Mouse (Mus musculus) frontal cortex, postnatal 25 days (tissue): ENCODE results near the gene Trpm4.

Source experiments
- DNase-seq, 2 experiments: peaks; one replicate each; pipeline ENCODE4 v3.0.0; 2022; ENCODE audit warnings: low spot score in 2 of 2

Gene Trpm4

DNA sequence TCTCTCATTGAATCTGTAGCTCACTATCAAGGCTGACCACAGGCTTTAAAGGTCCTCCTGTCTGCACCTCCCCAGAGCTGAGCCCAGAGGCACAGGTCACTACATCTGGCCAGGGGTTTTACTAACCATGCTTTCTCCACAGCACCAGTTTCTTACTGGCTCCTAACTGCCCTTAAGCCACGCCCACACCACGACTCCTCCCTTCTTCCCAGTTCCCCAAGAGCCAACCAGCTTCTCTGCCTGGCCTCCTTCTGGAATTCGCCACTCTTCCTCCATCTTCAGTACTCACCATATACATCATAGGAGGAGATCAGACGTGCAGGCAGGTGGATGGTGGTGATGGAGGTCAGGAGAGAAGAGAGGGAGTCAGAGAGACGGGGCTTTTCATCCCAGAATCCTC is 19.5 kb upstream of the Trpm4 start:
- DNase-seq = no peak

DNA sequence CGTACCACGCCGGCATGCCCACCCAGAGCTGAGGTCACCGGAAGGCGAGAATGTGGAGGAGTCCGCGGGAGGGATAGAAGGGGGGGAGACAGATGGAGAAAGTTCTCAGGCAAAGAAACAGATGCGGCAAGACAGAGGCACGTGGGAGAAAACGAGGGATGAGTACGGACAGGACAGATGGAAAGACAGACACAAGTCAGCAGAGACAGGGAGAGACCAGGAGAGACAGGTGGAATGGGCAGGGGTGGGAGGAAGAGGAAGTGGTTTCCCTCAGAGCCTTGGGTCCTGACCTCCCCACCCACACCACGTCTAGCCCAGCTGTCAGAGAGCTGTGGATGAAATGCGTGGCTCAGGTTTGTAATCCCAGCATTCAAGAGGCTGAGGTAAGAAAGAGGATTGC is 13.3 kb upstream of the Trpm4 start:
- no peak for DNase-seq

- DNase-seq = no peak
Observed at GRCm38 (mm10) chr7:45343543-45343942, 10.0 kb upstream of the Trpm4 start.

DNA sequence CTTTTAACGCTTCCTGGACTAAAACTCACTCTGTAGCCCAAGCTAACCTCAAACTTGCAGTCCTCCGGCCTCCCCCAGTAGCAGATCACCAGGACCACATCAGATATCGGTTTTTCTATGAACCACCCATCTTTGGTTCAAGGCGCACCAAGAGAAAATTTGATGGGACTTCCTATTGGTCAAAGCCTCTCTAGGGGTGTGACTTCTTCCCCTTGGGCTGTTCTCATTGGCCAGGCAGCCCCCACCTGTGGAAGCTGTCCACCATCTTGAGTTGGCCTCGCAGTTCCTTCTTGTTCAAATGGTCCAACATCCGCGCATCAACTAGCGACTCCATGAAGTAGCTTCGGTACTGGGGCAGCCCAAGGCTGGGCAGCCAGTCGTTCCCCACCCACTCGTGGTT is 8.5 kb upstream of the Trpm4 start:
- no peak for DNase-seq

GRCm38 (mm10) chr7:45341303-45341702 is 7.7 kb upstream of the Trpm4 start:
- DNase-seq = peak; percentile 56 to 59

DNA sequence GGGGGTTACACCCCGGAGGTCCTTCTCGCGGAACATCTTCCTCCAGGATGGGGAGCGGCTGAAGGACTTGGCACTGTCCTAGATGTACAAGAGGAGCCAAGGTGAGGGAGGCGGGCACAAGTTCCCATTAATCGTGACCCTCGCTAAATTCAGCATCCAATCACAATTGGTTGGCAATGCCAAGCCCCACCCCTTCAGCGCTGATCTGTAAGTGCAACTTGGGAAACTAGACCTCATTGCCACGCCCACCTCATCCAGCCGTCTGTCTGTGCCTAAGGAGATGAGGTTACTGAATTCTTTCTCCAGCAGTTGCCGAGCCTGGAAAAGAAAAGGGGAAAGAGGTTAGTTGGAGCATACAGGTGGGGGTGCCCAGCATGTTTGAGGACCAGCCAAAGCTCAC is 7.1 kb upstream of the Trpm4 start:
- no peak for DNase-seq

DNA sequence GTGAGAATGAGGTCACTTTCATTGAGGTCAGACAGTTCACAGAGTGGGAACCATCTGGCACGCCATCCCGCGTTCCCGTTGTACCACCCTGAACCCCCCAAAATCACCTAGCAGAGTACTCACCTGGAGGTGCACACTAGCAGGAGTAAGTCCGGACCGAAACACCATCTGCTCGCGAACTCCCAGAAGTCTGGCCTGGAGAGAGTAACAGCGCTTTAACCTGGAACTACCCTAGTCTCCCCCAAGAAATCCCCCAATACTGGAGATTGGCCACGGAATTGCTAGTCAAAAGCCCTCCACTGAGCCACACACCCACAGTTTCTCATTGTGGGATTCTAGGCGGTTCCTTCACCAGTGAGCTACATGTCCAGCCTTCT is 6.5 kb upstream of the Trpm4 start:
- no peak for DNase-seq

DNA sequence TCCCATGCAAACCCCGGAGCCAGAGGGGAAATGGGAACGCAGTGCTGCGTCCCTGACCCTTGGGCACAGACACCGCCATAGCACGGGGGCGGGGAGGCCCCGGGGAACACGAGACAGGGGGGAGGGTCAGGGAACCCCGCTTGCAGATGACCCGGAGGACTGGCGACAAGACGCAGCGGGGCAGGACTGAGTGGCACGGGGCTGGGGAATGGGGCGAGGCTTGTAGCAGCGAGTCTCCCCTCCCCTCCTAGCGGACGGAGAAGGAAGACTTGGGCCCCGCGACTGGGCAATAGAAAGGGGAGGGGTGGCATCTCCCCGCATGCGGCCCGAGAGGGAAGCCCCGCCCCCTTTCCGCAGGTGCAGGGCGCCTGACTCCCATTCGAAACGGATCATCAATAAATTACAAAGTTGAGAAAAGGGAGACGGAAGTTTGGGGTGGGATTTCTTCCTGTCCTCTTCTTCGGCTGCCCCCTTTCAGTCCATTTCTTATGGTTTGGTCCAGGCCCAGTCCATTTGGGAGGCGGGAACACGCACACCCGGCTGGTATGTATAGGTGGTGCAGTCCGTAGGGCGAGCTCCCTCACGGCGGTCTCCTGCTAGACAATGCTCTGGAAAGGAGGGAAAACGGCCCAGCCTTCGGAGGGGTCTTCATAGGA is 6.0 kb upstream of the Trpm4 start:
- no peak for DNase-seq

DNA sequence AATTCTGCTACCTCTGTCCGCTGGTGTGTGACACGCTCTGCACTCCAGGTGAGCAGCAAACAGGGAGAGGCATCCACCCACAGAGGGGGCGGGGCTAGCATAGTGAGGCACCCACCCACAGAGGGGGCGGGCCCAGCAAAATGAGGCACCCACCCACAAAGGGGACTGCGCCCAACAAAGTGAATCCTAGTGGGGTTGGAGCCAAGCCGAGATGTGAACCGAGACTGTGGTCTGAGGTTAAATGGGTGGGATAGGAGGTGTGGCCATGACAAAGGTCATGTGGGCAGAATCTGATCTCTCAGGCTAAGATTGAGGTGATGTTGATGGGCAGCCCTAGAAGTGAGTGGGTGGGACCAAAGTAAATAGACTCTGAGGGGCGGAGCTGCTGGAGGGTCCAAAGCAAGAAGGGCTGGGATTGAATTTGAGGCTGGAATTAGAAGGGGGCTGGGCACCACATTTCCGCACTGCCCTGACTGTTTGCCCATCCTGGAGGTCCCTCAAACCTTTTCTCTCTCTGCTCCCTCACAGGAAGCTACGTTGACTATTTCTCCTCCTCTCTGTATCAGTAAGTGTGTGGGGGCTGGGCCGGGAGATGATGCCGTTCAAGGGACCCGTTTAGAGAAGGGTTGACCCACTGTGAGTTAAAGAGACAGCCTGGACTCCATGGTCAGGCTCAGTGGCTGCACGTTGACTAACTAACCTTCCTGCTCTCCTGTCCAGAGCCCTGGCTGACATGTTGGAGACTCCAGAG is 4.8 kb upstream of the Trpm4 start:
- no peak for DNase-seq

DNA sequence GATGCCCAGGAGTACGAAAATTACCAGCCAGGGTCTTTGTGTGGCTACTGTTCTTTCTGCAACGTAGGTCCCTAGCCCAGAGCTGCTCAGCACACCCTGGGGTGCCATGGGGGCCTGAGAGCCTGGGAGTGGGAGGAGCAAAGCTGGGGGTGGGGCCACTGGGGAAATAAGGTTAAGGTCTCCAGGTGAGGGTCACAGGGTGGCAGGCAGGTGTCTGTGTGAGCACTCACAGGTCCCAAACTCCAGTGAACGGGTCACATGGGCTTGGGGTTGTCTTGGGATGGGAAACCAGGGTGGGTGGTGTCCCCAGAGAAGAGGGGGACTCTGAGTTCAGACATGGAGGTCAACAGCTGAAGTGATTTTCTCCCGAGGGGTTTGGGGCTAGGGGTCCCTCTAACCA is 3.9 kb upstream of the Trpm4 start:
- no peak for DNase-seq

DNA sequence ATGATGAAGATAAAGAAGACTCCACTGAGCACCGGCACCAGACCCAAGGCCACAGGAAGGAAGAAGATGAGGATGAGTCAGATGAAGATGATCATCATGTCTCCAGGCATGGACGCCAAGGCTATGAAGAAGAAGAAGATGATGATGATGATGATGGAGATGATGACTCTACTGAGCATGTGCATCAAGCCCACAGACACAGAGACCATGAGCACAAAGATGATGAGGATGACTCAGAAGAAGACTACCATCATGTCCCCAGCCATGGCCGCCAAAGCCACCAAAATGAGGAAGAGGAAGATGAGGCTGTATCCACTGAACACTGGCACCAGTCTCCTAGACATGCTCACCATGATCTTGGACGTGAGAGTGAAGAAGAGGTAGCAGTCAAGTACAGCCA is 2.7 kb upstream of the Trpm4 start:
- no peak for DNase-seq

DNA sequence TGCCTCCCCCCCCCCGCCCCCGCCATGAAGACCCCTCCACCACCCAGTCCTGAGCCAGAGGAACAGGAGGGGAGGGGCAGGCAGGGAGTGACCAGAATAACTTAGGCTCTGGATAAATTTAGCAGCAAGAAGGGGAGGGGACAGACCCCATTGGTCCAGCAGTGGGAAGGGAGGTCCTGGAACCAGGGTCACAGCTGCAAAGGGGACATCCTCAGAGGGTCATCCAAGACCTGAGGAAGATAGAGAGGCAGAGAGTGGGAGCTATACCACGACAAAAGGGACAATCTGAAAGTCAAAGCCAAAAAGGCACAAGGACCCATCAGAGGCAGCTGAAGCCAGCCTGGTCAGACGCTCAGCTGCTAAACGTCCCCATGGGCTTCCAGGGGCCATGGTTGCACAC is 1.5 kb upstream of the Trpm4 start, which contains the start of gene Hrc:
TSS of gene Hrc (plus strand) at position 235 of the 400 bp plus-strand sequence.
- no peak for DNase-seq

- no peak for DNase-seq
Observed at GRCm38 (mm10) chr7:45334605-45335004, 1.0 kb upstream of the Trpm4 start.

DNA sequence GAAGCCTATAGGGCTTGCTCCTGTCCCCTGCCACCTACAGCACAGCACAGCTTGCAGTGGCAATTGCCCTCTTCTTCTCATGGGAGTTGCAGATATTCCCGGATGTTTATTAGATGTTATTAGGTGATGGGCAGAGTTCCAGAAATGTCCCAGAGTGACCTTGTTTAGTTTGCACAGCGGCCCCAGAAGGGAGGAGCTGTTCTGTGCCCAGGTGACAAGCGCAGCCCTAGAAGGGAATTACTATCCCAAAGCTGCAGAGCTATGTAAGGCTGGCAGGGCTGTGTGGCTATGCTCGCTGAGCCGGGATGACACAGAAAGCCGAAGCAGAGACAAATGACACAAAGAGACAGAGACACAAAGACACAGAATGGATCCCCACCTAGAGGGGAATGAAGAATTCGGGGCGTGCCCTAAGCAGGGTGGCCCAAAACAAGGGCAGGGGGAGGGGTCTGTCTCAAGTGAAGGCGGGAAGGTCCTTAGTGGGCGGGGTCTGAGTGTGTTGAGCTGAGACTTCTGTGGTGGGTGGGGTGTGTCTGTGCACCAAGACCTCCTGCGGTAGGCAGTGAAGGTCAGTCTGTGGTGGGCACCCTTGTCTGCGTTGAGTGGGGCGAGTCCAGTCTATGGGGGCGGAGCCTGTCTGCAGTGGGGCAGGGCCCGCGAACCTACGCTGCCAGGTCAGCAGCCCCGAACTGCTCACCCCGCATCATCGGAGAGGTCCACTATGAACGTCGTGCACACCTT is 725 bp downstream of the Trpm4 start:
- no peak for DNase-seq

- DNase-seq = no peak
Observed at GRCm38 (mm10) chr7:45331502-45331901, 2.1 kb downstream of the Trpm4 start.

DNA sequence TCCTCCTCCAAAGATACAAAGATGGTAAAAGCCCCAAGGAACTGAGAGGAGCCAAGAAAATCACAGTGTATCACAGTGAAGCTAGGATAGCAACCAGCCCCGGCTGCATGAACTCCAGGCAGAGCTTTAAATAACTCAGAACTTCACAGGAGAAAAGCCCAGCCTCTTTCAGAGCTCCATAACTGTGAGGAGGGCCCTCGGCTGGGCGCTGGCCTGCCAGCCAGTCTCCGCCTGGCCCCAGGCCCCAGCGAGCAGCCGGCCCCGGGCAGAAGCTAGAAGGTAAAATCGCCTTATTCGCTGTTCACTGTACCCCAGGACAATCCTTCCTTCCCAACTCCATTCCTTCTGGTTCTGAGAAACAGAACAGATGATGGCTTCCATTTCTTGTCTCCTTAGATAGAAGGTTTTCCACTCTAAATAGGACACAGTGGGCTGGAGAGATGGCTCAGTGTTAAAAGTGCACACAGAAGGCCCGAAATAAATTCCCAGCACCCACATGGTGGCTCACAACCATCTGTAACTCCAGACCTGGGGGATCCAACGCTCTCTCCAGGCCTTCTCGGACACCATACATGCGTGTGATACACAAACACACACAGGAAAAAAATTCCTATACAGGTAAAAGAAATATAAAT is 4.6 kb downstream of the Trpm4 start:
- DNase-seq = no peak

DNA sequence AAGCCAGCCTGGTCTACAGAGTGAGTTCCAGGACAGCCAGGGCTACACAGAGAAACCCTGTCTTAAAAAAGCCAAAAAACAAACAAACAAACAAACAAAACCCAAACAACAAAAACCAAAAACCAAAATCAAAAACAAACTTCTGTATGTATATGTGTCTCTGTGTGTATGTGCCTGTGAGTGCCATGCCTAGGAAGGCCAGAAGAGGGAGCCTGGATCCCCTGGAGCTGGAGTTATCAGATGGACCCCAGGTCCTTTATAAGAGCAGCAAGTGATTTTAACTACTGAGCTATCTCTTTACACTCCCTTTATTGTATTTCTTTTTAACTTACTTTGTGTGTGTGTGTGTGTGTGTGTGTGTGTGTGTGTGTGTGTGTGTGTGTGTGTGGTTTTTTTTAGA is 7.8 kb downstream of the Trpm4 start:
- no peak for DNase-seq

DNA sequence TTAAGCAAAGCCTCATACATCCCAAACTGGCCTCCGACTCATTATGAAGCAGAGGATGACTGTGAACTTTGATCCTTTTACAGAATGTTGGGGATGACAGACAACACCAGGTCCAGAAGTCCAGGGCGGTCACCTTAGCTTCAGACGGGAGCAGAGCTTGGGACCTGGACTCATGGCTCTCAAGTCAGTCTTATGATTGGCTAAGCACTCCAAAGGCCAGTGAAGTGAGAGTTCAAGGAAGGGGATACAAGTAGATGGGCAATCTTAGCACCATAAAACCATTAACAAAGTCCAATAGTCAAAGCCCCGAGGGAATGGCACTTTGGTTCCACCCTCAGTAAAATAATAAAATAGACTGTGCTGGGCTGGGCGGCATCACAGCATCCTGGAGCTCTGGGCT is 10.5 kb downstream of the Trpm4 start:
- no peak for DNase-seq

- no peak for DNase-seq
Observed at GRCm38 (mm10) chr7:45322245-45322644, 11.3 kb downstream of the Trpm4 start.

DNA sequence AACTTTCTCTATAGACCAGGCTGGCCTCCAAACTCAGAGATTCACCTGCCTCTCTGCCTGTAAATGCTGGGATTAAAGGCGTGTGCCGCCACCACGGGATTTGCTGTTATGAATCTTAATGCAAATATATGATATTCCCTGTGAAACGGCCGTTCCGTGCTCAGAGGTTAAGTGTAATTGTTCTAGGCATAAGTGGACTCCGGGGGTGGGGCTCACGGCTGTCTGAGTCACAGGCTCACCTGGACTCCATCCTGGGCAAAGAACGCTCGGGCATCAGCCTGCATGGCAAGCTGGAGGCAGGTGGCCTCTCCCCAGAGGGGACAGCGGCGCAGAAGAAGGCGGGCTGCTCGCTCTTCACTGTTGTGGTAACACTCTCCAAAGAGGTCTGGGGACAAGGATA is 17.0 kb downstream of the Trpm4 start:
- no peak for DNase-seq

DNA sequence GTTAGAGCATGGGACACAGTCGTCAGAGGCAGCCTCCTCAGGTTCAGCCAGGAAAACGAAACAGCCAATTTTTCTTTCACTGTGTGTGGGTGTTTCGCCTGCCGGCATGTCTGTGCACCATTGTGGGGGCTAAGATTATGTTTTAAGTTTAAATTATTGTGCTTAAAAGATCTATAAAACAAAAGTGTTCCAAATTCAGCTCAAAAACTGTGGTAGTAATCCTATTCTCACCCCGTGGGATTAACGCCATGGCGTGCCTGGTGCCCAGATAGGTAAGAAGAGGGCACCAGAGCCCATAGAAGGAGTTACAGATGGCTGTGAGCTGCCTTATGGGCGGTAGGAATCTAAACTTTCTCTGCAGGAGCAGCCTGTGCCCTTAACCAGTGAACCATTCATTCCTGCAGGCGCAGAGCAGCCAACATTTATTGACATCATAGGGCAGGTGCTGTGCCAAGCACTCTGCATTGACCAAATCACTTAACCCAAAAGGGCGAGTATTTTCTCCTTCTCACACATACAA is 18.3 kb downstream of the Trpm4 start:
- no peak for DNase-seq

DNA sequence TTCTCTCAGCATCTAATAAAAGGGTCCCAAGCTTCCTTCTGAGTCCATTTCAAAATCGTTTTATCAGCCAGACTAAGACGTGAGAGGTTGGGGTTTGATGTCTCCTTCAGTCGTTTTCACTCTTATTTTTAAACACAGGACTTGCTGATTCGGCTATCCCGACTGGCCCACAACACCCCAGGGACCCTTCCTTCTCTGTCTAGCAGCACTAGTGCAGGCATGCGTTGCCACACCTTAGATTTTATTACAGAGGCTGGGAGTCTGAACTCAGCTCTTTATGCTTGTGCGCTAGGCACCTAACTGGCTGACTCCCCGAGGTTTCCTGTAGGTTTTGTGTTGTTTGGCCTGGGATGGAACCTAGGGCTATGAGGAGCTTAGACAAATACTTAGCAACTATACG is 20.1 kb downstream of the Trpm4 start:
- no peak for DNase-seq
